Mouse (Mus musculus) intestine, postnatal 0 days (tissue): ENCODE measurements at regions not wholly inside any gene's neighbourhood (a gene's known extent, or its start where the extent isn't known, plus 50 kb on each side); places are given as distances from the start of the nearest gene placed in this dataset.

Experiments
- ATAC-seq: fragments of 200-750 bp; cut with Nextera tagmentation; 2 replicates; pipeline ENCODE4 v1.8.0; 2017; ENCODE audit warnings: mild to moderate bottlenecking, moderate TSS enrichment, moderate library complexity
- H3K27ac ChIP-seq: fragments of 300-500 bp; sonication (generic); 2 replicates; pipeline ENCODE4 v1.5.1; 2014; ENCODE audit warnings: mild to moderate bottlenecking, low read depth, low read length, moderate library complexity
- H3K27me3 ChIP-seq: fragments of 300-500 bp; sonication (generic); replicated peaks from 2 replicates; pipeline ENCODE4 v1.6.1; 2014; ENCODE audit warnings: low read length, mixed read lengths; ENCODE audit not compliant: control insufficient read depth, insufficient read depth
- H3K36me3 ChIP-seq: fragments of 300-500 bp; sonication (generic); 2 replicates; pipeline ENCODE4 v1.6.1; 2014; ENCODE audit warnings: mild to moderate bottlenecking, moderate library complexity; ENCODE audit not compliant: control insufficient read depth, insufficient read depth
- H3K4me1 ChIP-seq: fragments of 300-500 bp; sonication (generic); replicated peaks from 2 replicates; pipeline ENCODE4 v1.6.1; 2014; ENCODE audit warnings: antibody characterized with exemption, low read length, mixed read lengths; ENCODE audit not compliant: control insufficient read depth, insufficient read depth
- H3K4me2 ChIP-seq: fragments of 300-500 bp; sonication (generic); replicated peaks from 2 replicates; pipeline ENCODE4 v1.6.1; 2014; ENCODE audit warnings: low read depth, mild to moderate bottlenecking, moderate library complexity
- H3K4me3 ChIP-seq: fragments of 300-500 bp; sonication (generic); 2 replicates; pipeline ENCODE4 v1.5.1; 2014; ENCODE audit warnings: low read depth, low read length
- H3K9ac ChIP-seq: fragments of 300-500 bp; sonication (generic); 2 replicates; pipeline ENCODE4 v1.6.1; 2014; ENCODE audit warnings: mild to moderate bottlenecking, low read depth, low read length
- H3K9me3 ChIP-seq: fragments of 300-500 bp; sonication (generic); 2 replicates; pipeline ENCODE4 v1.6.1; 2016; ENCODE audit warnings: mixed run types; ENCODE audit not compliant: control insufficient read depth
- CTCF ChIP-seq: sonication (generic); IDR thresholded peaks from 2 replicates; pipeline ENCODE4 v1.5.1; 2016; ENCODE audit warnings: low read depth, mild to moderate bottlenecking, control low read depth, antibody characterized with exemption, moderate library complexity
- WGBS: fragments of 180-500 bp; shearing (Covaris S2); extraction: QIAGEN DNeasy Blood & Tissue Kit; methylation state at CpG from one replicate; pipeline ENCODE4 v1.1.7; 2014; 5-methylcytosine and 5-hydroxymethylcytosine counted together

DNA sequence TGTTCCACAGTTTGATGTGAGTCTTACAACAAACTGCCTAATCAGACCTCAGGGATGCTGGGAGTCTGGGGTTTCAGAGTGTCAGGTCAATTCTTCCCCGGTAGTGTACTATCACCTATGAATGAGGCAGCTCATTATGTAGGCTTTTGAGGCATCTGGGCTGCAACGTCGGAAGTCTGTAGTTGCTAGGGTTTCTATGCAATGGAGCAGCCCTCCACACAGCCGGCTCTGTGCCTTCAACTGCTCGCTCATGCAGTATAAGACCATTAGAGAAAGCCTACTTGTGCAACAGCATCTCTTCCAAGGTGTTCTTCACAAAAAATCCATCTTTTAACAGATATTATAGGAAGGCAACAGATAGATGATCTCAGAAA lies 418.4 kb upstream of the Nrp1 start:
- WGBS: 44% methylated on average over 5 of the region's 5 CpGs
- Histone ChIP-seq H3K27me3 (no peaks in the 10 kb centered on the region), H3K9me3 (no peaks in the 10 kb centered on the region), H3K4me2 (no peak overlapping the region), H3K4me1 (no peaks in the 10 kb centered on the region), H3K9ac (no peak overlapping the region), H3K27ac (no peak overlapping the region), H3K36me3 (no peaks in the 10 kb centered on the region), H3K4me3 (no peak overlapping the region)
- ATAC-seq: no peak
- TF ChIP-seq CTCF: no peak

GRCm38 (mm10) chr8:127942319-127942718 lies 416.1 kb upstream of the Nrp1 start:
- no peak overlapping the region for H3K4me2 ChIP-seq
- no peak for TF ChIP-seq CTCF
- no peaks in the 10 kb centered on the region for H3K9me3 ChIP-seq
- H3K4me1 ChIP-seq: no peaks in the 10 kb centered on the region
- H3K27me3 ChIP-seq: no peaks in the 10 kb centered on the region
- no peak for ATAC-seq
- no peaks in the 10 kb centered on the region for H3K36me3 ChIP-seq
- H3K9ac ChIP-seq: no peak overlapping the region
- H3K4me3 ChIP-seq: no peak overlapping the region
- H3K27ac ChIP-seq: no peak overlapping the region

DNA sequence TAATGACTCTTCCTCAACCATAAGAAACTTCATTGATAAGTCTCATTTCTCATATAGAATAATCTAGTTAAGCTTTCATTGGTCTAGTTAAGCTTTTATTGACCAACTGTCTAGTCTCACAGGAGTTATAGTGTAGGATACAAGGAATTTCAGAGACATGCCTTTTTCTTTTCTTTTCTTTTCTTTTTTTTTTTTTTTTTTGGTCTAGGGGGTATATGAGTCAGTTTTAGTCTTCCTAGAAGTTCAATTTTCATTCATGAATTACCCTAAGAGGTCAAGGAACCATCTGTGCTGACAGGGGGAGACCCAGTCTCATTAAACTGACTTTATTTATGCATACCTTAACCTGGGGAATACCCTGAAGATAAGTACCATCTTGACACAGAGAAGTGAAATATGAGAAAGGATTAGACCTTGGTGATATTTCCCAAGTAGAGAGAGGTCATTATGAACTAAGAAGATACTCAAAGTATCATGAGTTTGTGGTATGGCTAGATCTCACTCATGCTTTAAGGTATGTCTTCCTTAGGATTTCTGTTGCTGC lies 413.4 kb upstream of the Nrp1 start:
- Histone ChIP-seq H3K9ac (no peak overlapping the region), H3K4me2 (no peak overlapping the region), H3K36me3 (no peaks in the 10 kb centered on the region), H3K27me3 (no peaks in the 10 kb centered on the region), H3K9me3 (no peaks in the 10 kb centered on the region), H3K4me1 (no peaks in the 10 kb centered on the region), H3K27ac (no peak overlapping the region), H3K4me3 (no peak overlapping the region)
- no peak for ATAC-seq
- no peak for TF ChIP-seq CTCF

GRCm38 (mm10) chr8:127957571-127957970 lies 400.8 kb upstream of the Nrp1 start:
- no peak for ATAC-seq
- WGBS: 67% methylated on average over 1 of the region's 1 CpGs
- H3K36me3 ChIP-seq: no peaks in the 10 kb centered on the region
- no peak overlapping the region for H3K4me3 ChIP-seq
- no peaks in the 10 kb centered on the region for H3K4me1 ChIP-seq
- H3K9ac ChIP-seq: no peak overlapping the region
- no peaks in the 10 kb centered on the region for H3K9me3 ChIP-seq
- TF ChIP-seq CTCF: no peak
- H3K27ac ChIP-seq: no peak overlapping the region
- H3K27me3 ChIP-seq: no peaks in the 10 kb centered on the region
- H3K4me2 ChIP-seq: no peak overlapping the region

DNA sequence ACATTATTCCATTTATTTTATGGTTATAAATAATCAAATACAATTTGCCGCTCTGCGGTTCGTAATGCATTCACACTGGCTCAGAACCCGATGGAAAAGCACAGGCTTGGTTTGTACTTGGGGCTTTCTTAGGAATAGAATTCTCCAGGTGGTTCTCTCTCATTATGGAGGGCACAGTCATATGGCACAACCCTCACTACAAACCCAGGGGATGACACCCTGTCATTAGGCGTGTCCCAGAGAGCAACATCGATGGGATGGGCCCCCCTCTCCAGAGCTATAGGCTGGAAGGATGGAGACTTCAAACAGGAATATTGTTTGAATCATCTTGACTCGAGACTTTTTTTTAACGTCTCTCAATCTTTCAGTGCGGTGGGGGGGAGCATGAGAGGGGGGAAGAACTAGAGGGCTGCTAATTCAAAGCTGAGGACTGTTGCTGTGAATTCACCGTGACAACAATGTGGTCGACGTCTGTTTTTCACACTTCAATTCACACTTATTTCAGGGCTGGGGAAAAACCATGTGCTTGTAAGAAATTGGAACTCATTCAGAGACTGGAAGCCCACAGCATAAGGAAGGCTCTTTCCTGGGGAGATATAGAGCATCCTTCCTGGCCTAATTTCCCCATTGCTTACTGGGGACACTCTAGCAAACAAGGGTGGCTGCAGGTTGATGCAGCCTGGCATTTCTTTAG lies 399.9 kb upstream of the Nrp1 start:
- no peak overlapping the region for H3K27ac ChIP-seq
- TF ChIP-seq CTCF: no peak
- no peaks in the 10 kb centered on the region for H3K27me3 ChIP-seq
- H3K9me3 ChIP-seq: no peaks in the 10 kb centered on the region
- H3K4me1 ChIP-seq: no peaks in the 10 kb centered on the region
- 75% methylated on average over 12 of the region's 12 CpGs for WGBS
- H3K4me2 ChIP-seq: no peak overlapping the region
- H3K4me3 ChIP-seq: no peak overlapping the region
- no peak for ATAC-seq
- H3K9ac ChIP-seq: no peak overlapping the region
- H3K36me3 ChIP-seq: no peaks in the 10 kb centered on the region

GRCm38 (mm10) chr8:127962862-127963261 lies 395.5 kb upstream of the Nrp1 start:
- H3K4me2 ChIP-seq: no peak overlapping the region
- H3K27ac ChIP-seq: no peak overlapping the region
- H3K36me3 ChIP-seq: no peaks in the 10 kb centered on the region
- H3K4me3 ChIP-seq: no peak overlapping the region
- 56% methylated on average over 1 of the region's 1 CpGs for WGBS
- no peak for ATAC-seq
- no peaks in the 10 kb centered on the region for H3K9me3 ChIP-seq
- no peak for TF ChIP-seq CTCF
- H3K4me1 ChIP-seq: 0 out of 2 replicates have a peak, but pooled peaks cover 4% of the 10 kb centered on the region
- H3K27me3 ChIP-seq: no peaks in the 10 kb centered on the region
- no peak overlapping the region for H3K9ac ChIP-seq
